ENCODE assay signal across 38 mouse cellular contexts in genomic region chr7:101847934-101848333, GRCm38 (mm10). TPM values are rescaled to one million over a fixed set of nuclear protein-coding genes. Genes with fewer than 3 reads are reported as not detected.
DNase-seq lines count a peak whose midpoint lies in the region; ATAC-seq and TF ChIP-seq lines count a peak whose summit lies in the region.
"Had no signal": no experiment of that assay in that cellular context is flagged by ENCODE, and none has a peak within 500 bp of the region (broad histone marks: within the 10 kb centered on the region; RNA-seq: fewer than 3 reads in every experiment).

No protein-coding gene starts in this region.

- H3K9me3 ChIP-seq in kidney, postnatal 0 days (replicated peaks; ENCODE audit: low read length), result no peaks in the 10 kb centered on the region
- no peaks in the 10 kb centered on the region for H3K9me3 ChIP-seq in kidney, embryonic 16.5 days (ENCODE audit: low read length)
- H3K9me3 ChIP-seq: embryonic facial prominence, embryonic 10.5 days; embryonic facial prominence, embryonic 15.5 days; forebrain, embryonic 13.5 days; hindbrain, embryonic 13.5 days; limb, embryonic 10.5 days; limb, embryonic 15.5 days; lung, embryonic 15.5 days; midbrain, embryonic 10.5 days; stomach, embryonic 15.5 days had no signal

- TF ChIP-seq CTCF in kidney, postnatal 0 days (IDR thresholded peaks at IDR 0.05; ENCODE audit: low read depth), result no peak
- TF ChIP-seq CTCF in bone marrow macrophage, adult 2 months (IDR thresholded peaks at IDR 0.05; ENCODE audit: low read depth, low read length), result no peak

- H3K9ac ChIP-seq in kidney, postnatal 0 days (ENCODE audit: low read depth, low read length), result no peak overlapping the region
- no peak overlapping the region for H3K9ac ChIP-seq in kidney, embryonic 16.5 days (replicated peaks; ENCODE audit: low read length)
- H3K9ac ChIP-seq: embryonic facial prominence, embryonic 15.5 days; forebrain, embryonic 13.5 days; hindbrain, embryonic 13.5 days; limb, embryonic 15.5 days; liver, embryonic 14.5 days; lung, embryonic 15.5 days; stomach, embryonic 15.5 days had no signal

- no peak overlapping the region for H3K4me2 ChIP-seq in kidney, postnatal 0 days (ENCODE audit: low read length)
- H3K4me2 ChIP-seq in kidney, embryonic 16.5 days (replicated peaks; ENCODE audit: low read depth, low read length), result no peak overlapping the region
- H3K4me2 ChIP-seq: embryonic facial prominence, embryonic 15.5 days; forebrain, embryonic 13.5 days; heart, embryonic 11.5 days; hindbrain, embryonic 13.5 days; limb, embryonic 15.5 days; lung, embryonic 15.5 days; stomach, embryonic 15.5 days had no signal

- no peak overlapping the region for H3K27ac ChIP-seq in kidney, postnatal 0 days
- H3K27ac ChIP-seq in kidney, embryonic 16.5 days (ENCODE audit: low read length), result no peak overlapping the region
- H3K27ac ChIP-seq in bone marrow macrophage, adult 2 months (ENCODE audit: insufficient read depth, low read depth, low read length), result peak overlapping the region; percentile 34; the same call in 1 of the 2 replicates
- H3K27ac ChIP-seq: embryonic facial prominence, embryonic 10.5 days; embryonic facial prominence, embryonic 15.5 days; forebrain, embryonic 13.5 days; hindbrain, embryonic 13.5 days; layer of hippocampus, adult 2 months; limb, embryonic 10.5 days; limb, embryonic 15.5 days; liver, embryonic 14.5 days; lung, embryonic 15.5 days; midbrain, embryonic 10.5 days; stomach, embryonic 15.5 days had no signal

- no peaks in the 10 kb centered on the region for H3K36me3 ChIP-seq in kidney, postnatal 0 days (ENCODE audit: insufficient read depth, low read length)
- H3K36me3 ChIP-seq in kidney, embryonic 16.5 days (ENCODE audit: insufficient read depth, low read length), result no peaks in the 10 kb centered on the region
- H3K36me3 ChIP-seq: embryonic facial prominence, embryonic 10.5 days; embryonic facial prominence, embryonic 15.5 days; hindbrain, embryonic 13.5 days; limb, embryonic 10.5 days; limb, embryonic 15.5 days; lung, embryonic 15.5 days; midbrain, embryonic 10.5 days; stomach, embryonic 15.5 days had no signal

- no peaks in the 10 kb centered on the region for H3K27me3 ChIP-seq in kidney, postnatal 0 days (ENCODE audit: insufficient read depth, low read length)
- no peaks in the 10 kb centered on the region for H3K27me3 ChIP-seq in kidney, embryonic 16.5 days (ENCODE audit: insufficient read depth, low read length)
- H3K27me3 ChIP-seq: embryonic facial prominence, embryonic 15.5 days; forebrain, embryonic 13.5 days; hindbrain, embryonic 13.5 days; limb, embryonic 15.5 days; lung, embryonic 15.5 days; stomach, embryonic 15.5 days had no signal

- TF ChIP-seq POLR2A in bone marrow macrophage, adult 2 months (IDR thresholded peaks at IDR 0.05; ENCODE audit: borderline replicate concordance, low read depth, low read length), result no peak

- DNase-seq in kidney, postnatal 0 days (ENCODE audit: low spot score), result no peak
- DNase-seq in A20 (ENCODE audit: low read depth, low spot score), result peak; percentile 32
- no peak for DNase-seq in gastrocnemius, postnatal 10 days
- no peak for DNase-seq in natural killer cell, adult 2 months (ENCODE audit: low spot score in 2 of 2)
- no peak for DNase-seq in lung, postnatal 14 days
- DNase-seq: adrenal gland, postnatal 10 days; cerebellum, adult 11-12 months; cerebellum, postnatal 10 days; gastrocnemius, postnatal 14 days; heart, adult 18-20 months; heart, postnatal 36 days; kidney, adult 11 months; kidney, postnatal 36 days; layer of hippocampus, postnatal 36 days; lung, postnatal 4 days; retina, postnatal 1 day; right cerebral cortex, postnatal 14 days; thymus, postnatal 14 days had no signal

- WGBS in kidney, postnatal 0 days, result 93% methylated on average over 1 of the region's 1 CpGs
- WGBS in kidney, embryonic 16.5 days, result 88% methylated on average over 1 of the region's 1 CpGs

- H3K4me3 ChIP-seq in kidney, postnatal 0 days (replicated peaks; ENCODE audit: low read depth, low read length), result no peak overlapping the region
- no peak overlapping the region for H3K4me3 ChIP-seq in kidney, embryonic 16.5 days (ENCODE audit: low read length)
- no peak overlapping the region for H3K4me3 ChIP-seq in bone marrow macrophage, adult 2 months (ENCODE audit: insufficient read depth, low read length)
- H3K4me3 ChIP-seq: embryonic facial prominence, embryonic 10.5 days; embryonic facial prominence, embryonic 15.5 days; forebrain, embryonic 13.5 days; hindbrain, embryonic 13.5 days; layer of hippocampus, adult 2 months; limb, embryonic 10.5 days; limb, embryonic 15.5 days; lung, embryonic 15.5 days; midbrain, embryonic 10.5 days; stomach, embryonic 15.5 days had no signal

- 0 out of 2 replicates have a peak, but pooled peaks have one; percentile 40 for ATAC-seq in kidney, postnatal 0 days (replicated peaks; ENCODE audit: low FRiP score, low read depth)
- ATAC-seq in kidney, embryonic 16.5 days (ENCODE audit: low FRiP score, low TSS enrichment), result no peak
- peak; percentile 39 for ATAC-seq in megakaryocyte progenitor cell, adult 5-6 weeks (replicated peaks; ENCODE audit: poor library complexity)
- ATAC-seq: CD4-positive, CD25-positive, alpha-beta regulatory T cell, adult 4 months; forebrain, embryonic 13.5 days; inflammation-experienced regulatory T-cells, adult 6 months had no signal

- H3K4me1 ChIP-seq in kidney, postnatal 0 days (replicated peaks; ENCODE audit: insufficient read depth, low read length), result no peaks in the 10 kb centered on the region
- H3K4me1 ChIP-seq in kidney, embryonic 16.5 days (ENCODE audit: insufficient read depth, low read length), result no peaks in the 10 kb centered on the region
- peaks cover 38% of the 10 kb centered on the region for H3K4me1 ChIP-seq in bone marrow macrophage, adult 2 months (ENCODE audit: control insufficient read depth, insufficient read depth, low read length)
- H3K4me1 ChIP-seq: embryonic facial prominence, embryonic 15.5 days; forebrain, embryonic 13.5 days; hindbrain, embryonic 13.5 days; limb, embryonic 10.5 days; limb, embryonic 15.5 days; lung, embryonic 15.5 days; midbrain, embryonic 10.5 days had no signal

RNA-seq across cellular contexts. Expression of gene Folr2, which starts 9.1 kb away (rescaled TPM):
- 1.1 and 1.4 TPM in 2 replicates for polyA plus RNA-seq in kidney, postnatal 0 days (2015; fragmentation: Nextera tagmentation; extraction: Ambion mirVana)
- polyA plus RNA-seq in kidney, embryonic 16.5 days (2015; fragmentation: Nextera tagmentation; extraction: Ambion mirVana), result 1.3 and 1.9 TPM in 2 replicates
- polyA plus RNA-seq in bone marrow macrophage, adult 2 months (2012; ENCODE audit: insufficient read depth, insufficient read length, missing spikeins), result 379 and 471 TPM in 2 replicates
- total RNA-seq in megakaryocyte progenitor cell, adult 5-6 weeks (2015), result not detected in 2 replicates
- not detected in 2 replicates for total RNA-seq in megakaryocyte progenitor cell, adult 5-6 weeks (2017)
- 1 to 10 TPM; 4.2 to 6.0 TPM for total RNA-seq in gastrocnemius, postnatal 10 days (2021)
- total RNA-seq: layer of hippocampus, postnatal 36 days had no signal
- polyA plus RNA-seq: CD4-positive, CD25-positive, alpha-beta regulatory T cell, adult 4 months; heart, embryonic 11.5 days; inflammation-experienced regulatory T-cells, adult 6 months; neural tube, embryonic 14.5 days had no signal

RNA-seq across cellular contexts. Expression of gene Inppl1, which starts 9.9 kb away (rescaled TPM):
- polyA plus RNA-seq in kidney, postnatal 0 days (2015; fragmentation: Nextera tagmentation; extraction: Ambion mirVana), result 34.5 and 35.6 TPM in 2 replicates
- polyA plus RNA-seq in kidney, embryonic 16.5 days (2015; fragmentation: Nextera tagmentation; extraction: Ambion mirVana), result 44.2 and 55.6 TPM in 2 replicates
- 114 and 115 TPM in 2 replicates for polyA plus RNA-seq in bone marrow macrophage, adult 2 months (2012; ENCODE audit: insufficient read depth, insufficient read length, missing spikeins)
- total RNA-seq in megakaryocyte progenitor cell, adult 5-6 weeks (2015), result 1.2 and 4.0 TPM in 2 replicates
- 1.6 and 4.6 TPM in 2 replicates for total RNA-seq in megakaryocyte progenitor cell, adult 5-6 weeks (2017)
- total RNA-seq in gastrocnemius, postnatal 10 days (2021), result 10 to 100 TPM; 76.2 to 89.2 TPM

RNA-seq across cellular contexts. Expression of gene Anapc15, which starts 15.6 kb away (rescaled TPM):
- 47.2 and 50.2 TPM in 2 replicates for polyA plus RNA-seq in kidney, postnatal 0 days (2015; fragmentation: Nextera tagmentation; extraction: Ambion mirVana)
- polyA plus RNA-seq in kidney, embryonic 16.5 days (2015; fragmentation: Nextera tagmentation; extraction: Ambion mirVana), result 76.3 and 77.8 TPM in 2 replicates
- 103 and 112 TPM in 2 replicates for polyA plus RNA-seq in bone marrow macrophage, adult 2 months (2012; ENCODE audit: insufficient read depth, insufficient read length, missing spikeins)
- 56.2 and 70.6 TPM in 2 replicates for total RNA-seq in megakaryocyte progenitor cell, adult 5-6 weeks (2015)
- total RNA-seq in megakaryocyte progenitor cell, adult 5-6 weeks (2017), result 98.6 and 132 TPM in 2 replicates
- total RNA-seq in gastrocnemius, postnatal 10 days (2021), result 10 to 100 TPM; 23.1 to 23.8 TPM

RNA-seq across cellular contexts. Expression of gene Folr1, which starts 22.7 kb away (rescaled TPM):
- polyA plus RNA-seq in kidney, postnatal 0 days (2015; fragmentation: Nextera tagmentation; extraction: Ambion mirVana), result 164 and 166 TPM in 2 replicates
- polyA plus RNA-seq in kidney, embryonic 16.5 days (2015; fragmentation: Nextera tagmentation; extraction: Ambion mirVana), result 82.5 and 98.0 TPM in 2 replicates
- 1.6 and 1.7 TPM in 2 replicates for polyA plus RNA-seq in bone marrow macrophage, adult 2 months (2012; ENCODE audit: insufficient read depth, insufficient read length, missing spikeins)
- total RNA-seq in megakaryocyte progenitor cell, adult 5-6 weeks (2015), result 0.74 and 1.9 TPM in 2 replicates
- total RNA-seq in megakaryocyte progenitor cell, adult 5-6 weeks (2017), result 0.37 TPM in 1 of 2 replicates, not detected in the other
- 1 to 10 TPM; 1.7 to 2.4 TPM for total RNA-seq in gastrocnemius, postnatal 10 days (2021)
- total RNA-seq: heart, adult 18-20 months had no signal
- polyA plus RNA-seq: CD4-positive, CD25-positive, alpha-beta regulatory T cell, adult 4 months; inflammation-experienced regulatory T-cells, adult 6 months; limb, embryonic 10.5 days had no signal

RNA-seq across cellular contexts. Expression of gene Phox2a, which starts 29.8 kb away (rescaled TPM):
- polyA plus RNA-seq in kidney, postnatal 0 days (2015; fragmentation: Nextera tagmentation; extraction: Ambion mirVana), result 0.13 and 0.19 TPM in 2 replicates
- 0.19 and 0.75 TPM in 2 replicates for polyA plus RNA-seq in kidney, embryonic 16.5 days (2015; fragmentation: Nextera tagmentation; extraction: Ambion mirVana)
- polyA plus RNA-seq in bone marrow macrophage, adult 2 months (2012; ENCODE audit: insufficient read depth, insufficient read length, missing spikeins), result not detected in 2 replicates
- total RNA-seq in megakaryocyte progenitor cell, adult 5-6 weeks (2015), result not detected in 2 replicates
- total RNA-seq in megakaryocyte progenitor cell, adult 5-6 weeks (2017), result not detected in 2 replicates
- total RNA-seq in gastrocnemius, postnatal 10 days (2021), result under 1 TPM in 1 of 2 experiments, not detected in 1; 0.14 TPM
- total RNA-seq: gastrocnemius, postnatal 14 days; layer of hippocampus, adult 2 months; layer of hippocampus, postnatal 36 days had no signal
- polyA plus RNA-seq: CD4-positive, CD25-positive, alpha-beta regulatory T cell, adult 4 months; cortical plate, adult 2 months; heart, embryonic 11.5 days; inflammation-experienced regulatory T-cells, adult 6 months; kidney, embryonic 14.5 days; limb, embryonic 10.5 days; liver, embryonic 14.5 days had no signal

Comparison
In these comparisons a context has a peak if more than half of its experiments do, and no peak if none do; other contexts are left out.
1. RNA of gene Folr2, which starts 9.1 kb away (polyA plus RNA-seq): 379 to 471 TPM in bone marrow macrophage, adult 2 months; 1.1 to 1.4 TPM in kidney, postnatal 0 days and 1.3 to 1.9 TPM in kidney, embryonic 16.5 days; every median in the first group is over 100 times any median in the second.